Mouse (Mus musculus) gastrocnemius, postnatal 4 days (tissue): ENCODE results near the gene Hspg2. TPM values are rescaled to one million over a fixed set of nuclear protein-coding genes. Genes with fewer than 3 reads are reported as not detected.
"Not testable (repeated sequence)": the region's sequence is repeated elsewhere in the genome, so short reads cannot be mapped to it uniquely, and the experiment has no call there.

Source experiments
- DNase-seq, 2 experiments: peaks; one replicate each; pipeline ENCODE4 v3.0.0; 2021 to 2022; ENCODE audit warnings: low spot score in 2 of 2, mixed read lengths in 2 of 2
- total RNA-seq, 2 experiments: library from RNA; stranded (reverse); gene quantifications; 2 replicates each; pipeline ENCODE4 v1.2.3; 2021

The Hspg2 gene
- total RNA-seq, 2 experiments from 2014 or later = 336 to 381 TPM

GRCm38 (mm10) chr4:137546003-137546525 is 77.5 kb downstream of the Hspg2 start:
- DNase-seq = no peak

DNA sequence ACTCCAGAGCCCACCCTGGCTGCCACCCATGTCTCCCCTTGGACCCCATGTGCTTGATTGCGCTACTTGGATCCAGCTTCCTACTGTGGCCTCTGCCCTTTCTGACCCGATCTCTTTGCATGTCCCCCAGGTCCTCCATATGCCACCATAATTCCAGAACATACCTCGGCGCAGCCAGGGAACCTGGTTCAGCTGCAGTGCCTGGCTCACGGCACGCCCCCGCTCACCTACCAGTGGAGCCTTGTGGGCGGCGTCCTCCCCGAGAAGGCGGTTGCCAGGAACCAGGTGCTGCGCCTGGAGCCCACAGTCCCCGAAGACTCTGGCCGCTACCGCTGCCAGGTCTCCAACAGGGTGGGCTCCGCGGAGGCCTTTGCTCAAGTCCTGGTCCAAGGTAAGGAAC is 84.9 kb downstream of the Hspg2 start:
- peak in 1 of 2 experiments; percentile 15 for DNase-seq

- DNase-seq = no peak
Measured at GRCm38 (mm10) chr4:137556673-137557210, 88.2 kb downstream of the Hspg2 start.

GRCm38 (mm10) chr4:137569873-137570272 is 101.3 kb downstream of the Hspg2 start:
- no peak for DNase-seq

DNA sequence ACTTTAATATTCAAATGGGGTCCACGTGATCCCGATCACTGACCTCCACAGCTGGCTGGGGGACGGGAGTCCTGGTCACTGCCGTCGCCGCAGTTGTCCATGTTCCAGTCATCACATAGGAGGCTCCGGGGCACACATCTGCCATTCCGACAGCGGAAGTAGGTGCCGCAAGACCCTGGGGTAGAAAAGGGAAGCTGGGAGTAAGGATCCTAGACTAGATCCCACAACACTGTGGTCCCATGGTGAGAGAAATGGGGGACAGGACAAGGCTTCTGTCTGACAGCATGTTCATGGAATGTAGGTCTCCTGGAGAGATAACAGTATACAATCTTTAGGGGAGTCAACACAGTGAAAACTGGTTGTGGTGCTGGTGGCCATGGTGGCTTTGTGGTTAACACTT is 105.9 kb downstream of the Hspg2 start, which contains the start of gene Ldlrad2:
TSS of gene Ldlrad2 (minus strand) at position 101 of the 400 bp plus-strand sequence.
- no peak for DNase-seq

DNA sequence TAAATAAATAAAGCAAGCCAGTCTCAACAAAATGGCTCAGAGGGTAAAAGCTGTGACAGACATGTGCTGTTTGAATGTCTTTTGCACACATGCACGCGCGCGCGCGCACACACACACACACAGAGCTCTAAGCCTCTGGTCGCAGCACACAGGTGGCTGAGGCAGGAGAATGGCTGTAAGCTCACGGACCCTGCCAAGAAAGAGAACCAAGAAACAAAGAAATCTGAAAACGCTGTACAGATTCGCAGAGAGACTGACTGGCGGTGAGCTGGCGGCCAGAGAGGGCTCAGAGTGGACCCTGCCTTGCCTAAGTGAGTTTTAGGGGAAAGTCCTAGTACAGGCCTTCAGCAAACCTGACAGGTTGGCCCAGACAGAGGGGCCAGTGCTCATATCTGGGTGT is 108.9 kb downstream of the Hspg2 start:
- no peak for DNase-seq

DNA sequence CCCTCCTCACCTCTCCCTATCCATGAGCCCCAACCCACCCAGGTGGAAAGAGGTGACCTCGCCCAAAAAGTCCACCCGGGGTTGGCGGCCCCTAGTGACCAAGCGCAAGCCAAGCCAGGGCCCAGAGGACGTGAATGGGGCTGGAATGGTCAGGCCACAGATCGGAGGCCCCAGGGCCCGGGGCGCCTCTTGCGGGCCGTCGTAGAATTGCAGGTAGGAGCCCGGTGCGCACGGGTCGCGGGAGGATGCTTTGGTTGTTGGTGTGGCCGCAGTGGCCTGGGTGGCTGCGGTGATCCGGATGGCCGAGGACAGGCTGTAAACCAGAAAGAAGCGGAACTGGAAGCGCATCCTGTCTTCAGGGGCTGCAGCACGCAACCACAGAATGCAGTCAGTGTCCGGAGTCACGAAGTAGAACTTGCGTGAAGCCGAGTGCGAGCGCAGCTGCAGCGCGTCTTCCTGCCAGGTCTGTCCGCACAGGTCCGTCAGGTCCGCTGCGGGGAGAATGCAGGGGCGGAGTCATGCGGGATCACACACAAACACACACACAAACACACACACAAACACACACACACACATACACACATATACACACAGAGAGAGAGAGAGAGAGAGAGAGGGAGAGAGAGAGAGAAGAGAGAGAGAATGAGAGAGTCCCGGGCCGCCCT is 109.7 kb downstream of the Hspg2 start:
- DNase-seq = peak; percentile 44 to 57

DNA sequence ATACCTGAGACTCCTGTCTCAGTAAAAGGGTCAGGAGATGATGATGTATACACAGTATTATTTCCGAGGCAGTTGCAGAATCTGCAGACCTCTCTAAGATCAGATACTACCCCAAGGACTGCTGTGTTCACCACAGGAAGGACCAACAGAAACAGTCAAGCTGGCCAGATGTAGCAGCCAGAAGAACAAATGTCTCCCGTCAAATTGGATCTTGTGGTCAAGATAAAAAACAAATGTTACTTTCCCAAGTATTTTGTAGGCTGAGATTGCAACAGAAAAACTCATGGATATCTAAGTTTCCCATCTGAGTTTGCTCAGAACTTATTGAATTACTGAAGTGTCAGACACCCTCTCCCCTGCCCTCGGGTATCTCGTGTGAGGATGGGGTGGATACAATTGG is 111.2 kb downstream of the Hspg2 start:
- DNase-seq = no peak

DNA sequence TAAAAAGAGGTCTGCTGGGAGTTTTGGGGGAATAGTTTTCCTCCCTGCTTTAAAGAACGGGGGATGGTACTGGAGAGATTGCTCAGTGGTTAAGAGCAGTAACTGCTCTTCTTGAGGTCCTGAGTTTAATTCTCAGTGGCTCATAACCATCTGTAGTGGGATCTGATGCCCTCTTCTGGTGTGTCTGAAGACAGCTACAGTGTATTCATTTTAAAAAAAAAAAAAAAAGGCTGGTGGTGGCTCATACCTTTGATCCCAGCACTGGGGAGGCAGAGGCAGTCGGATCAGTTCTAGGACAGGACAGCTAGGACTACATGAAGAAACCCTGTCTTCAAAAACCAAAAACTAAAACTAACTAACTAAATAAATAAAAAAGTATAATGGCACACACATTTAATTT is 111.7 kb downstream of the Hspg2 start:
- DNase-seq = no peak

- DNase-seq = no peak
Measured at GRCm38 (mm10) chr4:137581815-137582214, 113.2 kb downstream of the Hspg2 start.

GRCm38 (mm10) chr4:137589095-137589494 is 120.5 kb downstream of the Hspg2 start:
- not testable (repeated sequence) for DNase-seq

- DNase-seq = no peak
Measured at GRCm38 (mm10) chr4:137589586-137589985, 121.0 kb downstream of the Hspg2 start.

DNA sequence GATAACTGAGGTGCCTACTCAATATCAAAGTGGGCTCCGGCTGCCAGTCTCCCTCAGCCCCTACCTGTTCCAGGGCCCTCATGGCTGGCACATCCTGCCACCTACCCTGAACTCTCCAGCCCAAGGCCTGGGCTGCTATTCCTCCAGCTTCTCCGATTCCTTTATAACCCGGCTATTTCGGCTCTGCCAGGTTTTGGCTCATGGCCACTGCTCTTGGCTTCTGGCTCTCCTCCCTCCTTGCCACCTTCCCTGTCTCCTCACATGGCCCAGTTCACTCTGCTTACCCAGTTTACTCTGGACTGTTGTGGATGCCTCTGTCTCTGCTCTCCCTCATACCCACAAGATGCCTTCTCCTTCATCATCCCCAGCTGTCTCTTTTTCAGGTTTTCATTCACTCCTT is 122.4 kb downstream of the Hspg2 start:
- no peak for DNase-seq

DNA sequence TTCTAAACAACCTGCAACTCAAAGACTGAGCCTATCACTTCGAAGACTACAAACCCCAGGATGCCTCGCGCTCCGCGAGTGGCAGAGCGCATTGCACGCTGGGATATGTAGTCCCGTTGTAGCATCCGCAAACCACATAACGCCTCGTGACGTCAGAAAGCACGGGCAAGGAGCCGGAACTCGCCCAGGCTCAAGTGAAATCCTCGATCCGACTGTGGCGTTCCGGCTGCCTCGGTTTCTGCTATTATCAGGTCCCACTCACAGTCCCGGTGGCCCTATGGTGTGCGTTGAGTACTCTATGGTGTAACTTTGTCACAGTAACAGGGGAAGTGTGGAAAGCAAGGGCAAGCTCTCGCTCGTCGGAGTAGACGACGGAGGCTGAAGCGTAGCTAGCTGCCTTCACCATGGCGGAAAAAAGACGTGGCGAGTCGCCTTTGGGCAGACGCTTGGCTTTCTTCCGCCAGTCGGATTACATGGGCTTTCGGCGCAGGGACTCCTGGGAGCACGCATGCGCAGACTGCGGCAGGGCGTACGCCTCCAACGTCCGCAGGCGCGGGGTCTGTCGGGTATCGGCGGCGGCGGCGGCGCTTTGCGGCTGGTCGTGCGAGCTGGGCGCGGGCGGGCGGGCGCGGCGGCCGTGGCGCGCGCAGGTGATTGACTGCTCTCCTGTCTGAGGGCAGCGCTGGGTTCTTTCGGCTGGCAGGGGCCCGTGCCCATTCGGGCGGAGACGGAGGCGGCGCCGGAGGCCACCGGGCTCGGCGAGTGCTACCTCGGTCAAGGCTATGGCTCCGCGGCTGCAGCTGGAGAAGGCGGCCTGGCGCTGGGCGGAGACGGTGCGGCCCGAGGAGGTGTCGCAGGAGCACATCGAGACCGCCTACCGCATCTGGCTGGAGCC is 125.3 kb downstream of the Hspg2 start, which contains the start of gene Usp48:
TSS of gene Usp48 (plus strand) at position 155 of the 895 bp plus-strand sequence.
- peak; percentile 99 to 100 for DNase-seq

GRCm38 (mm10) chr4:137594496-137595270 is 126.1 kb downstream of the Hspg2 start:
- no peak for DNase-seq

- no peak for DNase-seq
Measured at GRCm38 (mm10) chr4:137597098-137597630, 128.6 kb downstream of the Hspg2 start.

- no peak for DNase-seq
Measured at GRCm38 (mm10) chr4:137598577-137598976, 130.0 kb downstream of the Hspg2 start.

GRCm38 (mm10) chr4:137603449-137604171 is 135.0 kb downstream of the Hspg2 start:
- no peak for DNase-seq

DNA sequence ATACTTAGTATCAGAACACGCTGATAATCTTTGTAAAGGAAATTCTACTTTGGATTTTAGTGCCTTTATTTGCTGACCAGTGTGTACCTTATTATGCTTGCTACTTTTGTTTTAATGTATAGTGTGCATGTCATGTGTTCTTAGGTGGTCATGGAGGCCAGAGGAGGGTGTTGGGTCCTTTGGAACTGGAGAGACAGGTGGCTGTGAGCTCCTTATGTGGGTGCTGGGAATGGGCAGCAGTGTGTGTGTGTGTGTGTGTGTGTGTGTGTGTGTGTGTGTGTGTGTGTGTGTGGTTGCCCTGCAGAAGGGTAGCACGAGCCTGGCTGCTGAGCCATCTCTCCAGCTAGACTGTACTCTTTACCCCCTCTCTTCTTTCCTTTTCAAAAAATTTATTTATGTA is 138.5 kb downstream of the Hspg2 start:
- DNase-seq = no peak

DNA sequence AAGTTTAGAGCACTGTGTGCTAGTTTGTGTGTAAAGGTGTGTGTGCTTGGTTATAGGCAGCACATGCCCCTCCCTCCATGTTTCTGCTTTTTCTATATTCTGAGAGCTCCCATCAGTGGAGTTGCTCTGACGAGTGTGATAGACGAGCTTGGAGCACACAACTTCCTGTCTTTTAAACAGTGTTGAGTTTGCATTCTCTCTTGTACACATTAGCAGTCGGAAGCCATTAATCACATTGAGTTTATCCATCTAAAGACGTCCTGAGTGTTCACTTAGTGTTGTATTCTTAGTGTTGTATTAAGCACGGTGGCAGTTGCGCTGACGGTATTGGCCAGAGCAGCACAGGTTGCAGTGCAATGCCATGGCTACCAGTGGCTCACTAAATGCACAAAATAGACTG is 140.7 kb downstream of the Hspg2 start:
- no peak for DNase-seq
